Mouse (Mus musculus): ENCODE results near the gene Olfr945.

Olfr945 gene

GRCm38 (mm10) chr9:39276718-39277117, at the start of gene Olfr945:
TSS of gene Olfr945 (minus strand) at chr9:39276818.
- in situ Hi-C loops (cut with MboI, MseI), result no loop called here

GRCm38 (mm10) chr9:39325945-39326344, 49.3 kb upstream of the Olfr945 start, which contains the start of gene Olfr948:
TSS of gene Olfr948 (minus strand) at chr9:39326045.
- in situ Hi-C loops (cut with MboI, MseI), result no loop called here

GRCm38 (mm10) chr9:39287136-39287535, 10.5 kb upstream of the Olfr945 start:
- in situ Hi-C loops (cut with MboI, MseI), result no loop called here

- in situ Hi-C loops (cut with MboI, MseI), result no loop called here
These were observed 26.7 kb downstream of the Olfr945 start, which contains the start of gene Olfr1537 for GRCm38 (mm10) chr9:39249894-39250293. TSS of gene Olfr1537 (minus strand) at chr9:39249994.
